23 mouse cellular contexts compared by ENCODE assay signal in genomic region chr10:94928164-94928563, GRCm38 (mm10). TPM values are rescaled to one million over a fixed set of nuclear protein-coding genes. Genes with fewer than 3 reads are reported as not detected.
A peak's percentile ranks its signal among the peaks of the same experiment; 100 is the strongest.
DNase-seq lines count a peak whose midpoint lies in the region; ATAC-seq and TF ChIP-seq lines count a peak whose summit lies in the region.
"Had no signal": no experiment of that assay in that cellular context is flagged by ENCODE, and none has a peak within 500 bp of the region (broad histone marks: within the 10 kb centered on the region; RNA-seq: fewer than 3 reads in every experiment).

No protein-coding gene starts in this region.

- ATAC-seq in liver, embryonic 13.5 days (ENCODE audit: low read depth), result no peak
- no peak for ATAC-seq in liver, postnatal 0 days
- peak; percentile 50 for ATAC-seq in megakaryocyte, adult 5-6 weeks (ENCODE audit: poor library complexity, severe bottlenecking)
- no peak for ATAC-seq in kidney, embryonic 15.5 days (replicated peaks; ENCODE audit: low FRiP score)
- ATAC-seq: activated CD4-positive, CD25-positive, alpha-beta regulatory T cell, adult 4 months; forebrain, embryonic 13.5 days; forebrain, embryonic 15.5 days; forebrain, postnatal 0 days; Patski had no signal

- no peak for DNase-seq in liver, embryonic 13.5 days
- no peak for DNase-seq in liver, postnatal 0 days
- DNase-seq in MEL (ENCODE audit: low read depth, low spot score), result peak; percentile 63
- no peak for DNase-seq in layer of hippocampus, adult 2 months (ENCODE audit: low spot score in 2 of 2)
- no peak for DNase-seq in right cerebral cortex, postnatal 4 days
- DNase-seq: adrenal gland, adult 8-10 months; adrenal gland, postnatal 14 days; adrenal gland, postnatal 36 days; cerebellum, adult 11-12 months; cerebellum, adult 2 months; cerebellum, adult 9-10 months; cerebellum, postnatal 10 days; cerebellum, postnatal 25 days; forebrain, postnatal 0 days had no signal

- peak overlapping the region; percentile 51; the same call in 1 of the 2 replicates for H3K27ac ChIP-seq in liver, embryonic 13.5 days
- no peak overlapping the region for H3K27ac ChIP-seq in liver, postnatal 0 days (ENCODE audit: low read depth)
- H3K27ac ChIP-seq in MEL (ENCODE audit: control insufficient read depth, low read depth, low read length), result peak overlapping the region; percentile 12; the same call in 1 of the 2 replicates
- H3K27ac ChIP-seq in bone marrow macrophage, adult 2 months (ENCODE audit: insufficient read depth, low read depth, low read length), result peak overlapping the region; percentile 13; the same call in 1 of the 2 replicates
- H3K27ac ChIP-seq in kidney, embryonic 15.5 days, result no peak overlapping the region
- H3K27ac ChIP-seq in layer of hippocampus, adult 2 months, result no peak overlapping the region
- H3K27ac ChIP-seq: embryonic facial prominence, embryonic 10.5 days; embryonic facial prominence, embryonic 12.5 days; forebrain, embryonic 15.5 days had no signal

- H3K9me3 ChIP-seq in liver, embryonic 13.5 days (replicated peaks), result no peaks in the 10 kb centered on the region
- no peaks in the 10 kb centered on the region for H3K9me3 ChIP-seq in liver, postnatal 0 days (ENCODE audit: low read length)
- H3K9me3 ChIP-seq in MEL (replicated peaks; ENCODE audit: insufficient read depth, low read length), result no peaks in the 10 kb centered on the region
- no peaks in the 10 kb centered on the region for H3K9me3 ChIP-seq in kidney, embryonic 15.5 days (replicated peaks)
- H3K9me3 ChIP-seq: embryonic facial prominence, embryonic 10.5 days; embryonic facial prominence, embryonic 12.5 days; forebrain, embryonic 13.5 days; forebrain, embryonic 15.5 days had no signal

- H3K79me2 ChIP-seq in MEL (ENCODE audit: control insufficient read depth, insufficient read depth, low read length, poor library complexity), result peaks cover 24% of the 10 kb centered on the region

- no peak for TF ChIP-seq EP300 in liver, postnatal 0 days (IDR thresholded peaks at IDR 0.05; ENCODE audit: low read depth)
- no peak for TF ChIP-seq EP300 in MEL (IDR thresholded peaks at IDR 0.05; ENCODE audit: low read depth in 1 of 2, low read length in 2 of 2)

- no peak for TF ChIP-seq CTCF in liver, postnatal 0 days (IDR thresholded peaks at IDR 0.05; ENCODE audit: low read depth)
- no peak for TF ChIP-seq CTCF in MEL (IDR thresholded peaks at IDR 0.05 in 2 of 3, conservative IDR thresholded peaks at IDR 0.05 in 1 of 3; ENCODE audit: control insufficient read depth in 1 of 3, insufficient read depth in 1 of 3, low read depth in 2 of 3, low read length in 3 of 3, poor library complexity in 1 of 3, severe bottlenecking in 1 of 3)
- TF ChIP-seq CTCF in bone marrow macrophage, adult 2 months (IDR thresholded peaks at IDR 0.05; ENCODE audit: low read depth, low read length), result no peak
- TF ChIP-seq CTCF in layer of hippocampus, adult 2 months (conservative IDR thresholded peaks at IDR 0.05), result no peak

- TF ChIP-seq POLR2A in MEL (IDR thresholded peaks at IDR 0.05; ENCODE audit: control insufficient read depth in 1 of 2, insufficient read depth in 1 of 2, low read depth in 1 of 2, low read length in 2 of 2, poor library complexity in 1 of 2), result no peak
- TF ChIP-seq POLR2A in bone marrow macrophage, adult 2 months (IDR thresholded peaks at IDR 0.05; ENCODE audit: borderline replicate concordance, low read depth, low read length), result no peak

- TF ChIP-seq RAD21 in MEL (IDR thresholded peaks at IDR 0.05; ENCODE audit: low read depth, low read length), result no peak

- no peak overlapping the region for H3K4me2 ChIP-seq in liver, embryonic 13.5 days
- no peak overlapping the region for H3K4me2 ChIP-seq in liver, postnatal 0 days (ENCODE audit: low read depth, low read length)
- no peak overlapping the region for H3K4me2 ChIP-seq in kidney, embryonic 15.5 days
- H3K4me2 ChIP-seq: embryonic facial prominence, embryonic 12.5 days; forebrain, embryonic 13.5 days; forebrain, embryonic 15.5 days had no signal

- no peaks in the 10 kb centered on the region for H3K36me3 ChIP-seq in liver, embryonic 13.5 days
- H3K36me3 ChIP-seq in liver, postnatal 0 days (replicated peaks; ENCODE audit: insufficient read depth, low read length), result no peaks in the 10 kb centered on the region
- peaks cover 0 to 72% of the 10 kb centered on the region in 2 experiments; a peak in 2 of 4 replicates for H3K36me3 ChIP-seq in MEL (ENCODE audit: control insufficient read depth in 1 of 2, insufficient read depth in 2 of 2, low read length in 2 of 2)
- no peaks in the 10 kb centered on the region for H3K36me3 ChIP-seq in kidney, embryonic 15.5 days
- H3K36me3 ChIP-seq: embryonic facial prominence, embryonic 10.5 days; embryonic facial prominence, embryonic 12.5 days; forebrain, embryonic 15.5 days had no signal

- H3K4me1 ChIP-seq in liver, embryonic 13.5 days (replicated peaks), result peaks cover 95% of the 10 kb centered on the region
- peaks cover 34% of the 10 kb centered on the region for H3K4me1 ChIP-seq in liver, postnatal 0 days (ENCODE audit: insufficient read depth)
- H3K4me1 ChIP-seq in MEL (ENCODE audit: control insufficient read depth in 1 of 2, insufficient read depth in 2 of 2, low read length in 2 of 2), result peaks cover 39 to 53% of the 10 kb centered on the region in 2 experiments
- H3K4me1 ChIP-seq in bone marrow macrophage, adult 2 months (ENCODE audit: control insufficient read depth, insufficient read depth, low read length), result peaks cover 59% of the 10 kb centered on the region
- peaks cover 22% of the 10 kb centered on the region for H3K4me1 ChIP-seq in kidney, embryonic 15.5 days

- no peaks in the 10 kb centered on the region for H3K27me3 ChIP-seq in liver, embryonic 13.5 days
- H3K27me3 ChIP-seq in liver, postnatal 0 days (ENCODE audit: insufficient read depth, low read length), result no peaks in the 10 kb centered on the region
- H3K27me3 ChIP-seq in MEL (ENCODE audit: control insufficient read depth in 1 of 2, insufficient read depth in 2 of 2, low read length in 2 of 2), result no peaks in the 10 kb centered on the region
- H3K27me3 ChIP-seq in kidney, embryonic 15.5 days, result no peaks in the 10 kb centered on the region
- H3K27me3 ChIP-seq: embryonic facial prominence, embryonic 12.5 days; forebrain, embryonic 13.5 days; forebrain, embryonic 15.5 days had no signal

- no peak overlapping the region for H3K4me3 ChIP-seq in liver, embryonic 13.5 days (replicated peaks)
- H3K4me3 ChIP-seq in liver, postnatal 0 days (ENCODE audit: low read depth, low read length), result no peak overlapping the region
- H3K4me3 ChIP-seq in MEL (ENCODE audit: control insufficient read depth in 1 of 2, insufficient read depth in 1 of 2, low read depth in 2 of 2, low read length in 2 of 2), result no peak overlapping the region
- no peak overlapping the region for H3K4me3 ChIP-seq in bone marrow macrophage, adult 2 months (ENCODE audit: insufficient read depth, low read length)
- no peak overlapping the region for H3K4me3 ChIP-seq in kidney, embryonic 15.5 days (replicated peaks)
- no peak overlapping the region for H3K4me3 ChIP-seq in layer of hippocampus, adult 2 months
- H3K4me3 ChIP-seq: embryonic facial prominence, embryonic 10.5 days; embryonic facial prominence, embryonic 12.5 days; forebrain, embryonic 13.5 days; forebrain, embryonic 15.5 days had no signal

- H3K9ac ChIP-seq in liver, embryonic 13.5 days, result no peak overlapping the region
- H3K9ac ChIP-seq in liver, postnatal 0 days (replicated peaks), result no peak overlapping the region
- no peak overlapping the region for H3K9ac ChIP-seq in MEL (ENCODE audit: control insufficient read depth, low read depth, low read length, poor library complexity, severe bottlenecking)
- H3K9ac ChIP-seq in kidney, embryonic 15.5 days, result no peak overlapping the region
- H3K9ac ChIP-seq: embryonic facial prominence, embryonic 12.5 days; forebrain, embryonic 13.5 days; forebrain, embryonic 15.5 days; forebrain, postnatal 0 days had no signal

- WGBS in liver, embryonic 13.5 days (ENCODE audit: insufficient replicate concordance), result 54% methylated on average over 4 of the region's 4 CpGs
- 70% methylated on average over 4 of the region's 4 CpGs for WGBS in liver, postnatal 0 days (ENCODE audit: insufficient replicate concordance)
- 88% methylated on average over 4 of the region's 4 CpGs for WGBS in kidney, embryonic 15.5 days

TF ChIP-seq in MEL, 35 proteins besides CTCF, POLR2A, EP300 and RAD21:
- TF ChIP-seq HCFC1 (IDR thresholded peaks at IDR 0.05; ENCODE audit: low read depth, low read length) (no peak), ELF1 (IDR thresholded peaks at IDR 0.05; ENCODE audit: low read depth, low read length) (peak; percentile 23; the same call in 1 of the 2 replicates), E2F4 (IDR thresholded peaks at IDR 0.05; ENCODE audit: borderline replicate concordance, low read depth, low read length) (no peak)

RNA-seq across cellular contexts. Expression of gene Plxnc1, which starts 16.5 kb away (rescaled TPM):
- polyA plus RNA-seq in liver, embryonic 13.5 days (2015; fragmentation: Nextera tagmentation; extraction: Ambion mirVana), result 1.8 and 2.0 TPM in 2 replicates
- polyA plus RNA-seq in liver, postnatal 0 days (2015; fragmentation: Nextera tagmentation; extraction: Ambion mirVana), result 2.7 and 2.8 TPM in 2 replicates
- total RNA-seq in MEL (2012; rRNA removed), result 16.4 and 30.1 TPM in 2 replicates
- 10 to 100 TPM in 1 of 2 experiments, not detected in 1; 15.1 TPM for polyA plus RNA-seq in MEL (2012; ENCODE audit: insufficient read depth in 1 of 2, insufficient read length in 2 of 2, low read depth in 1 of 2, low replicate concordance in 2 of 2, missing spikeins in 1 of 2)
- 76.7 and 82.8 TPM in 2 replicates for polyA plus RNA-seq in bone marrow macrophage, adult 2 months (2012; ENCODE audit: insufficient read depth, insufficient read length, missing spikeins)
- 38.6 and 47.9 TPM in 2 replicates for total RNA-seq in megakaryocyte, adult 5-6 weeks (2015)
- 29.9 and 33.5 TPM in 2 replicates for total RNA-seq in megakaryocyte, adult 5-6 weeks (2017)
- 1.8 TPM in 2 replicates for polyA plus RNA-seq in kidney, embryonic 15.5 days (2015; fragmentation: Nextera tagmentation; extraction: Ambion mirVana)
- 10 to 100 TPM; 32.5 to 33.9 TPM for total RNA-seq in layer of hippocampus, adult 2 months (2021)

Comparison
In these comparisons a context has a peak if more than half of its experiments do, and no peak if none do; other contexts are left out.
1. H3K27ac ChIP-seq: peak in liver, embryonic 13.5 days (single experiment), MEL (single experiment) and bone marrow macrophage, adult 2 months (single experiment); none in liver, postnatal 0 days (single experiment), kidney, embryonic 15.5 days (single experiment) and layer of hippocampus, adult 2 months (single experiment).